Mouse (Mus musculus) liver, adult 2 months (tissue): Measurements from ENCODE around the gene Rnf216.

Experiments
- CTCF ChIP-seq: fragments of 200-500 bp; IDR thresholded peaks from 2 replicates; pipeline ENCODE4 v1.5.1; 2011; ENCODE audit warnings: low read depth, low read length, control low read depth
- POLR2A ChIP-seq: fragments of 200-500 bp; IDR thresholded peaks from 2 replicates; pipeline ENCODE4 v1.6.1; 2011; ENCODE audit warnings: low read length, control low read depth; ENCODE audit not compliant: insufficient read depth; ENCODE audit errors: extremely low read depth

DNA sequence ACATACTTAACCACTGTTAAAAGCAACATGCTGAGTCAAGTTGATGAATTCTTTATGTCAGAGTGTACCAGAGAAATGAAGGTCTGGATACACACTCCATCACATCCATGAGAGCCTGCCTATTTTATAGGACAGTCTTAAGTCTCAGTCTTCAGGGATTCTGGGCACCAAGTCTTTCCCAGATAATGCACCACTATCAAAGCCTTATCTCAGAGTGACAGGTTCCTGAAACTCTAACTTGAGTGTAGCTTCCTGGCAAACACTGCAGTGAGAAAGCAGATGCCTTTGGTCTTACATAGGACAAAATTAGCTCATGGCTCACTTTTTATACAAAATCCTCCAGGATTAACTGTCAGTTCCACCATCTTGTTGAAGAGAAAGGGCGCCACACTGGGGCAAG lies 46.7 kb downstream of the Rnf216 start:
- TF ChIP-seq POLR2A: no peak
- no peak for TF ChIP-seq CTCF
